Mouse (Mus musculus) macrophage (primary cell): ENCODE results near the gene Tm6sf2. TPM values are rescaled to one million over a fixed set of nuclear protein-coding genes. Genes with fewer than 3 reads are reported as not detected.

Experiments
- H3K27ac ChIP-seq: fragments of 350-480 bp; formaldehyde crosslinking; 2 replicates; pipeline ENCODE4 v1.9.0; 2021
- H3K36me3 ChIP-seq: fragments of 350-480 bp; formaldehyde crosslinking; 2 replicates; pipeline ENCODE4 v1.9.0; 2021; ENCODE audit errors: inconsistent target
- H3K4me3 ChIP-seq: fragments of 350-480 bp; formaldehyde crosslinking; 2 replicates; pipeline ENCODE4 v1.9.0; 2021; ENCODE audit errors: inconsistent target
- H3K79me2 ChIP-seq: fragments of 350-480 bp; formaldehyde crosslinking; 2 replicates; pipeline ENCODE4 v1.9.0; 2021; ENCODE audit errors: inconsistent target
- WGBS: methylation state at CpG from one replicate; pipeline ENCODE4 v1.1.7; 2026; ENCODE audit warnings: inconsistent platforms; ENCODE audit not compliant: missing documents; 5-methylcytosine and 5-hydroxymethylcytosine counted together
- polyA plus RNA-seq: library from polyadenylated mRNA; stranded (reverse); fragments of 250-400 nt; gene quantifications from 3 replicates; pipeline ENCODE4 v1.2.4, GENCODE M21; 2018; ENCODE audit warnings: inconsistent platforms

Tm6sf2 gene
- polyA plus RNA-seq, 1 experiment from 2014 or later, result 0.10 TPM

DNA sequence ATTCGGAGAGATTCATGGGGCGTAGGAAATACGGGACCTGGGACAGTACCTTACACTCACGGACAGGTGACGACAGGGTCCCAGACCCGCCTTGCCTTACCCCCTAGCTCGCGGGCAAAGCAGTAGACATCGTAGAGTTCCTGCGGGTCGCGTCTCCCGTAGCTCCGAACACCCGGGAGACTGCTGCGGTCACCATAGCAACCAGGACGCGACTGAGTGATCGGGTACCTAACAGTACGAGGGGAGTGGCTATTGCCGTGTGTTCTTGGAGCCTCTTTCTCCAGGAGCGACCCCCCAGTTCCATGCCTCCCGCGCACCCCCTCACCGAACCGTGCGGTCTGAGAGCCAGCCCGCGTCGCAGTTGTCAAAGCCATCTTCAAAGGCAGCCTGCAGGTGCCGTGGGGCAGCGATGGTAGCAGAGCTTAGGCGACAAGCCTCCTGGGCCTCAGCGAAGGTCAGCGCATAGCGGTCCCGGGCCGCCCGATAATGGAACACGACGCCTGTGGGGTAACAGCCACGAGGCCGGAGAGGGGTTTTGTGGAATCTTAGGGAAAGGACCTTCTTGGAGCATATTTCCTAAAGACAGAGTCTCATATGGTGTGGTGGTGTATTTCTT is 39.8 kb downstream of the Tm6sf2 start:
- Histone ChIP-seq H3K36me3 (no peaks in the 10 kb centered on the region), H3K4me3 (no peak overlapping the region), H3K27ac (no peak overlapping the region), H3K79me2 (no peaks in the 10 kb centered on the region)
- WGBS, result 11% methylated on average over 43 of the region's 43 CpGs

DNA sequence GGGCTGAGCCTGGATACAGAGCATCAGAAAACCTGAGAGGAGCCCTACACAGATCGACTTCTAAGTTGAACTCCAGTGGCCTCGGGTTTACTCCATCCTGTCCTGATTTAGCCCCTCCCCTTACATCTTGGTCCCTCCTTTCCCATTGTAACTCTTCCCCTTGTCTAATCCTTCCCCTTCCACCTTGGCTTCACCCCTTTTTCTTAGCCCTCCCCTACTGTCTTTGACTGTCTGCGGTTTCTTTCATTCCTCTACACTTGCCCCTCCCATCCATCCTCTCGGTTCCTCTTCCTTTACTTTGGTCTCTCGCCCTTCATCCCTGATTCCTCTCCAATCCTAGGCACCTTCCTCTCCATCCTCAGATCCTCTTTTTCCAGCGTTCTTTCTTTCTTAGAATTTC is 41.8 kb downstream of the Tm6sf2 start:
- H3K79me2 ChIP-seq, result no peaks in the 10 kb centered on the region
- H3K4me3 ChIP-seq, result no peak overlapping the region
- no peak overlapping the region for H3K27ac ChIP-seq
- WGBS, result 3% methylated on average over 6 of the region's 6 CpGs
- no peaks in the 10 kb centered on the region for H3K36me3 ChIP-seq

DNA sequence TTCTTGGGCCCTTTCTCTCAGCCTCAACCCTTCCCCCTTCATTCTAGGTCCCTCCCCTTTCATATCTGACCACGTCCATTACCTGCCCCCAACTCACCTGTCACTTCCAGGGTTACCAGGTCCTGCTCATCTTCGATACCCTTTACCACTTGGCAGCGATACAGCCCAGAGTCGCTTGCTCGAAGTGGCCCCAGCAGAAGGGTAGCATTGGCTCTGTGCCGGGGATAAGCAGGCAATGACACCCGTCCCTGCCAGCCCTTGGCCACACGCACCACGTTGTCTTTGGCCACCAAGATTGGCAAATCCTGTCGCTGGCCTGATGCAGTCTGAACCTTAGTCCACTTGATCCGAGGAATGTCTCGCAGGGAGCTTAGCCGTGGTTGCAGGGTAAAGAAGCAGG is 42.2 kb downstream of the Tm6sf2 start:
- no peaks in the 10 kb centered on the region for H3K36me3 ChIP-seq
- 74% methylated on average over 13 of the region's 13 CpGs for WGBS
- H3K79me2 ChIP-seq, result no peaks in the 10 kb centered on the region
- H3K27ac ChIP-seq, result no peak overlapping the region
- H3K4me3 ChIP-seq, result no peak overlapping the region

DNA sequence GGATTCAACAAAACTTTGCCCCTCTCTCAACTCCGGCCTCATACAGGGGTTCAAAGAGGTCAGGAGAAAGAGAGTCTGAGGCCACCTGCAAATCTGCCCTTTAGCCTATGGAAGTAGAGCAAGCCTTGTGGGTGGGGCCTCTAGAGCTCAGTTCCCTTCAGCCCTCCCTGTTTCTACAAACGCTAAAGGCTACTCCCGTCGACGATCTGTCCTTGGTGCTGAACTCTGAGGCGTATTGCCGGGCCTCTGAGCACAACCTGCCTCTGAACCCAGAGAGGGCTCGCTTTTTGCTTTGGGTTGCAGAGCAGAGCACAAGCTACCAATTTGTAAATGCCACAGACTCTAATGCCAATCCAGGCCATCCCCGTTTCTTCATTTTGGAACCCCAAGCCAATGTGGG is 44.9 kb downstream of the Tm6sf2 start:
- H3K27ac ChIP-seq, result no peak overlapping the region
- H3K79me2 ChIP-seq, result no peaks in the 10 kb centered on the region
- WGBS, result 11% methylated on average over 9 of the region's 9 CpGs
- no peak overlapping the region for H3K4me3 ChIP-seq
- H3K36me3 ChIP-seq, result no peaks in the 10 kb centered on the region

DNA sequence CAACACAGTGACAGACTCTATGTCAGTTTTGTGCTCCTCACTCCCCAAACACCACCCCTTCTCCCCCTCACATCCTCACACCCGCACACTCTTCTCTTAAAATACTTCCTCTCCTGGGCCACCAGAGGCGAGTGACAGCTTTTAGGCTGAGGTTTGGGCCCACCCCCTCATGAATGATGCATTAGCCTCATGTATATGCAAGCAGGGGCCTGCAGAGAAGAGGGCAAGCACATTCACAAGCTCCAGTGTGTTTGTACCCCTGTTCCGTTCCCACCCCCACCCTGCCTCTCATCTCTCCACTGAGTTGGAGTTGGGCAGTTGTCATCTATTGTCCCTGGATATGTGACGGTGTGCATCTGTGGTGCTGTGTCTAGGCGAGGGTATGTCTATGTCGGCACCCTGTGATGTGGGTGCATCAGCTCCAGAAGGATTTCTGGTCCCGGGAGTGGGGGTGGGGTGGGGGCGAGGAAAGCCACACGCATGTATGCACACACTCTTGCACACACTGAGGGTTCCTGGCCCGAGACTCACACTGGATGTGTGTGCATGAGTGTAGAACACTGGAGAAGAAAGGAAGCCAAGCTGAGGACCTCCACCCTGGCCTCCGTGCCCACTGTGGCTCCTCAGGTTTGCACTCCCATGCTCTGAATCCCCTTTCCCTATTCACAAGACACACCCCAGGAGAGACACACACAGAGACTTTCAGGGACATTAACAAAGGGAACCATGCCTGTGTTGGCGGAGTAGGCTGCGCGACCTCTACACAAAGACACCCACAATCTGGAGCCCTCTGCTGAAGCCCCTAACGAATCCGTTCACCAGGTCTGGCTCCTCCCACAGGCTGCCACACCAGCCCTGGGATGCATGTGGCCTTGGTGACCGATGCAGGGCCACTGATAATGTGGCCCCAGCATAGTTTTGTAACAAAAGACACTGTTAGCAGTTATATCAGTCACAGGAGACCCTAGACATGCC is 46.3 kb downstream of the Tm6sf2 start:
- 12% methylated on average over 15 of the region's 17 CpGs for WGBS
- H3K4me3 ChIP-seq, result no peak overlapping the region

DNA sequence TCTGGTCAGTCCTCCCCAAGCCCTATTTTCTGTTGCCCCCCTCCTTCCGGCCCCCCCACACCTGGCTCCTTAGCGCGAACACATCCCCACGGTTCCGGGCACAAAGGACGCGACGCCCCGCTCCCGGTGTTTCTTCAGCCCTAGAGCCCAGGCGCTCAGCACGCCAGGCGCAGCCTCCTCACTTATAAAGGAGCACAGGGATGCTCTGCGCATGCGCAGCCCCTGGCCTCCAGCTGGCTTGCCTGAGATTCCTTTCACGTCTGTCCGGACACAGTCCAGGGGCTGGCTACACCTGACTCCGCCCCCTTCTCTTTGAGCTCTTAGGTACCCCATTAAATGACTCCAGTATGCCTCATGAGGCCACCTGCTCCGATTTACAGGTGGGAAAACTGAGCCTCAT is 47.9 kb downstream of the Tm6sf2 start, which contains the start of gene Ncan:
Gene Ncan (minus strand): TSS at position 207 of the 400 bp plus-strand sequence.
- Histone ChIP-seq H3K27ac (no peak within 1 kb of the TSS), H3K79me2 (no peaks in the 10 kb centered on the region), H3K4me3 (no peak within 1 kb of the TSS), H3K36me3 (no peaks in the 10 kb centered on the region)
- 10% methylated on average over 15 of the region's 19 CpGs for WGBS

More for the DNA sequence above, 46.3 kb downstream of the Tm6sf2 start:
- Histone ChIP-seq H3K79me2 (no peaks in the 10 kb centered on the region), H3K36me3 (no peaks in the 10 kb centered on the region), H3K27ac (no peak overlapping the region)

DNA sequence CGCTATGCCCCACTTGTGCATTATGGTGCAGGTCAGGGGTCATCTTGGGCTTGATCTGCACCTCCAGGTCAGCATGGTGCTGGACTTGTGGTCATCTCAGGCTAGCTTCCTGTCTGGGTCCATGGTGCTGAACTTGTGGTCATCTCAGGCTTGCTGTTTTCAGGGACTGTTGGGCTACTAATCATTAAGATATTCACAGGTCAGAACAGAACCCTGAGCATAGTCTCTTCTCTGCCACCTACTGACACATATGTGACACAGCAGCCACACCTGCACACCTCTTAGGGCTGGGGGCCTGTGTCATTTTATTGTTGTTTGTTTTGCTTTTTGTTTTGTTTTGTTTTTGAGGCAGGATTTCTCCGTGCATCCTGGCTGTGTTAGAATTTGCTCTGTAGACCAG is 50.1 kb downstream of the Tm6sf2 start:
- H3K27ac ChIP-seq, result no peak overlapping the region
- H3K36me3 ChIP-seq, result no peaks in the 10 kb centered on the region
- no peak overlapping the region for H3K4me3 ChIP-seq
- H3K79me2 ChIP-seq, result no peaks in the 10 kb centered on the region
- WGBS, result 60% methylated on average over 2 of the region's 2 CpGs

DNA sequence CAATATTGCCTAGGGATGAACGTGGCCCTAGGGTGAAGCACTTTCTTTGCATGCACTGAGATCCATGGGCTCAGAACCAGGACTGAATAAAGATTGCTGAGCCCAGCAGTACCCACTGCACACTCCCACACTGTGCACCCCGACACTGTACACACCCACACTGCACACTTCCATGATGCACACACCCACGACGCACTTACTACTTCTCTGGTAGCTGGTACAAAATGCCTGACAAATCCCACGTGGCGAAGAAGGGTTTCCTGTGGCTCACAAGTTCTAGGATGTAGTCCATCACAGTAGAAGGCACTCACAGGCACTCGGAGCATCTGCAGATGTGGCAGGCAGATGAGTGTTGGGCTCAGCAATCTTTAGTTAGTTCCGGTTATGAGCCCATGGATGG is 52.3 kb downstream of the Tm6sf2 start:
- H3K36me3 ChIP-seq, result no peaks in the 10 kb centered on the region
- H3K79me2 ChIP-seq, result no peaks in the 10 kb centered on the region
- H3K27ac ChIP-seq, result no peak overlapping the region
- H3K4me3 ChIP-seq, result no peak overlapping the region
- WGBS, result 67% methylated on average over 8 of the region's 8 CpGs

DNA sequence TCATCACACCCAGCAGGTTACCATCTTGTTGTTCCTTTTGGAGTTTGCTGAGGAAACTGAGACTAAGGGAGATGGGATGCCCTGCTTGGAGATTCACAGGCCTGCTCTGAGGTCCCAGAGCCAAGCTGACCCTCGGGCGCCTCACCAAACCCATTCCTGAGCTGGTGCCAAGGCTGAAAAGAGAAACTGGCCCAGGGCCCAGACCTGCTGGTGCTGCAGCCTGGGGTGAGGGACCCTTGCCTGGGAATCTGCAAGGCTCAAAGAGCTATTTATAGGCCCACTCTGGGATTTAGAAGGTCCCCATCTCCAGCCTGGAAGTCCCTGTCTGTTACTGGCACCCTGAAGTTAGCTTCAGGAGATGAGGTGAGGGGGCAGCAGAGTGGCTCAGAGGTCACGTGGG is 55.7 kb downstream of the Tm6sf2 start:
- H3K79me2 ChIP-seq, result peaks cover 22% of the 10 kb centered on the region
- H3K27ac ChIP-seq, result no peak overlapping the region
- no peak overlapping the region for H3K4me3 ChIP-seq
- H3K36me3 ChIP-seq, result peaks cover 2% of the 10 kb centered on the region
- WGBS, result 87% methylated on average over 3 of the region's 3 CpGs

DNA sequence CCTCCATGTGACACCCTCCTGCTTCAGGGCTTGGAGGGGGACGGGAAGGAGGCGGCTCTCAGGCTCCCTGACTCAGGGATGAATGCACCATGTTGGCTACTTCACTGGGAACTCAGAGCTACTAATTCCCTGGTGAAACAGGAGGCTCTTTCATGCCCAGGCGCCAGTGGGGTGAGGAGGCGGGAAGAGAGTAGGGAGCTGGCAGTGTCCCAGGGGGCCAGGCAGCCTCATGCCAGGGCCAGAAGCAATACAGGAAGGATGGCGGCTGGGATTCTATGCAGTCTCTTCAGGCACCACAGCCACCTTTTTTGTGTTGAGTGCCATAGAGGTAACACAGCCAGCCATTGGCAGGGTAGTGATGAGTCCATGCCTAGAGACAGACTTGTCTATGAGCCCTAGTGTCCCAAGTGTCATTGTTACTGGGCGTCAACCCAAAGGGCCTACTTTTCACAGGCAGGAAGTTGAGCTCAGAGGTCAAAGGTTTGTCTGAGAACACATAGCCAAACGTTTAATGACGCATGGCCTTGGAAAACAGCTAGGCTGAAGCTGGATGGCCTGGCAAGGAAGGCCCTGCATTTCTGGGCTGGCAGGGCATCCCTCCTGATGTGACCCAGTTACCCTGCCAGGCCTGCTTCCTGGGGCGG is 56.7 kb downstream of the Tm6sf2 start:
- H3K4me3 ChIP-seq, result no peak overlapping the region
- 87% methylated on average over 9 of the region's 9 CpGs for WGBS
- H3K79me2 ChIP-seq, result peaks cover 24% of the 10 kb centered on the region
- H3K36me3 ChIP-seq, result peaks cover 12% of the 10 kb centered on the region
- no peak overlapping the region for H3K27ac ChIP-seq

Other genes starting within 250 kb of the Tm6sf2 start
- gene Pbx4, start 240.4 kb upstream of the Tm6sf2 start, polyA plus RNA-seq, result 0.34 TPM in 1 of 3 replicates, not detected in the others
- not detected in 3 replicates for gene Cilp2, start 185.2 kb upstream of the Tm6sf2 start, polyA plus RNA-seq
- gene Tssk6, start 170.7 kb upstream of the Tm6sf2 start, polyA plus RNA-seq, result 0.22 to 0.84 TPM in 2 of 3 replicates, not detected in the other
- gene Ndufa13, start 170.4 kb upstream of the Tm6sf2 start, polyA plus RNA-seq, result 46.3 to 85.8 TPM (median 78.8 TPM) in 3 replicates
- gene Yjefn3, start 170.2 kb upstream of the Tm6sf2 start, polyA plus RNA-seq, result 0.68 TPM in 1 of 3 replicates, not detected in the others
- gene Gatad2a, start 76.5 kb upstream of the Tm6sf2 start, polyA plus RNA-seq, result 38.2 to 65.2 TPM (median 54.8 TPM) in 3 replicates
- gene Mau2, start 30.2 kb upstream of the Tm6sf2 start, polyA plus RNA-seq, result 11.9 to 29.5 TPM (median 18.7 TPM) in 3 replicates
- 21.0 to 34.1 TPM (median 22.9 TPM) in 3 replicates for gene Sugp1, start 30.1 kb upstream of the Tm6sf2 start, polyA plus RNA-seq
- gene Hapln4, start 10.5 kb downstream of the Tm6sf2 start, polyA plus RNA-seq, result 0.03 TPM in 1 of 3 replicates, not detected in the others
- gene Ncan, start 47.9 kb downstream of the Tm6sf2 start, polyA plus RNA-seq, result not detected in 3 replicates
- 18.4 to 44.2 TPM (median 25.7 TPM) in 3 replicates for gene Nr2c2ap, start 58.4 kb downstream of the Tm6sf2 start, polyA plus RNA-seq
- 4.5 to 7.7 TPM (median 7.3 TPM) in 3 replicates for gene Rfxank, start 66.2 kb downstream of the Tm6sf2 start, polyA plus RNA-seq
- 31.7 to 53.1 TPM (median 41.2 TPM) in 3 replicates for gene Borcs8, start 66.6 kb downstream of the Tm6sf2 start, polyA plus RNA-seq
- gene Mef2b, start 66.8 kb downstream of the Tm6sf2 start, polyA plus RNA-seq, result not detected in 3 replicates
- gene Tmem161a, start 99.4 kb downstream of the Tm6sf2 start, polyA plus RNA-seq, result 11.2 to 20.0 TPM (median 16.3 TPM) in 3 replicates
- gene Slc25a42, start 139.4 kb downstream of the Tm6sf2 start, polyA plus RNA-seq, result 1.1 to 1.2 TPM (median 1.1 TPM) in 3 replicates
- 4.7 to 13.3 TPM (median 13.0 TPM) in 3 replicates for gene Sugp2, start 161.3 kb downstream of the Tm6sf2 start, polyA plus RNA-seq
- 1.4 to 8.6 TPM (median 4.8 TPM) in 3 replicates for gene Armc6, start 161.5 kb downstream of the Tm6sf2 start, polyA plus RNA-seq
- 26.3 to 47.9 TPM (median 46.2 TPM) in 3 replicates for gene Homer3, start 209.9 kb downstream of the Tm6sf2 start, polyA plus RNA-seq
- 17.5 to 26.0 TPM (median 20.5 TPM) in 3 replicates for gene Ddx49, start 229.6 kb downstream of the Tm6sf2 start, polyA plus RNA-seq
- gene Cope, start 229.6 kb downstream of the Tm6sf2 start, polyA plus RNA-seq, result 78.2 to 115 TPM (median 98.8 TPM) in 3 replicates
- not detected in 3 replicates for gene Cers1, start 242.9 kb downstream of the Tm6sf2 start, polyA plus RNA-seq